Mouse (Mus musculus): ENCODE measurements around the gene 9130213A22Rik.

9130213A22Rik gene

GRCm38 (mm10) chr11:69104487-69104886 lies 17.9 kb downstream of the 9130213A22Rik start:
- POLR2A ChIA-PET = interaction anchor here in 2 of 4 experiments (0.8 to 12.7 kb wide), 5 partner anchors 10 to 38 kb away, joined by 3 to 107 read pairs (median 5); partner anchors contain the start of genes Per1 (in 1 of the 2) and Tmem107 (in 1 of the 2)
- CTCF ChIA-PET = no interaction called here

DNA sequence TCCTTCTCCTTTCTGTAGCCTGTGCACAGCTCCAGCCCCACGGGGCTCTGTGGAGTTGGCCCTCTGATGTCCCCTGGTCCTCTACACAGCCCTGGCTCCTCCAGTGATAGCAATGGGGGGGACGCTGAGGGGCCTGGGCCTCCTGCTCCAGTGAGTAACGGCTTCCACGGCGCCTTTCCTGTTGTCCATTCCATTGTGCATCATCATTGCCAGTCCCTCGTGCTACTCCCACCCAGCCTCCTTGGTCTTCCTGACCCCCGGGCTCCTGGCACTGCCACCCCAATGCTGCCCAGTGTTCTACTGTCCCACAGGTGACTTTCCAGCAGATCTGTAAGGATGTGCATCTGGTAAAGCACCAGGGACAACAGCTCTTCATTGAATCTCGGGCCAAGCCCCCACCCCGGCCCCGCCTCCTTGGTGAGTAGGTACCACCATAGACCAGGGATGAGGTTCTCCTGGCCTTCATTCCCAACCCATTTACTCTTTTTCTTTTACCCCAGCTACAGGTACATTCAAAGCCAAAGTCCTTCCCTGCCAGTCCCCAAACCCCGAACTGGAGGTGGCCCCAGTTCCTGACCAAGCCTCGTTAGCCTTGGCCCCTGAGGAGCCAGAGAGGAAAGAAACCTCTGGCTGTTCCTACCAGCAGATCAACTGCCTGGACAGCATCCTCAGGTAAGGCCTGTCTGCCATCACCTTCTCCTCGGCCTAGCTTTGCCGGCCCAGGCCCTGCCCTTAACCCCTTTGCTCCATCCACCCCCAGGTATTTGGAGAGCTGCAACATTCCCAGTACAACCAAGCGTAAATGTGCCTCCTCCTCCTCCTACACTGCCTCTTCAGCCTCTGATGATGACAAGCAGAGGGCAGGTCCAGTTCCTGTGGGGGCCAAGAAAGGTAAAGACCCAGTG lies 18.6 kb downstream of the 9130213A22Rik start:
- POLR2A ChIA-PET = interaction anchor here in 2 of 4 experiments (0.8 to 12.7 kb wide), 5 partner anchors 9 to 38 kb away, joined by 3 to 107 read pairs (median 5); partner anchors contain the start of genes Per1 (in 1 of the 2) and Tmem107 (in 1 of the 2)
- CTCF ChIA-PET = no interaction called here

GRCm38 (mm10) chr11:69103121-69103520 lies 19.3 kb downstream of the 9130213A22Rik start:
- ChIA-PET POLR2A (interaction anchor here in 2 of 4 experiments (1.4 to 12.7 kb wide), 3 partner anchors 11 to 30 kb away, joined by 4 to 107 read pairs (median 12); partner anchors contain the start of gene Tmem107 (in 1 of the 2)), CTCF (no interaction called here)

DNA sequence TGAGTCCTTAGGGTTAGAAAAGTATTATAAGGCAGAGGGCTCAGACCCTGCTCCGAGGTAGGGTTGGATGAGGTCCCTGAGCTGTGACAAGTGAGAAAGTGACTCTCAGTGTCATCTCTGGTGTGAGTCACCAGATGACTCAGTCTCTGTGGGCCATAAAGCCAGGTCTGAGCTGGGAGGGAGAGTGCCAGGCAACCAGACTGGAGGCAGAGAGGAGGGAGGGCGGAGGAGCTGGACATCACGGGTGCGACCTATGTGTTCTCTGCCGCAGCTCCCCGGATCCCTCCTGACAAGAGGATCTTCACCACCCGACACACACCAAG lies 20.0 kb downstream of the 9130213A22Rik start:
- ChIA-PET CTCF (no interaction called here), POLR2A (interaction anchor here in 3 of 4 experiments (1.1 to 19.7 kb wide), 6 partner anchors 10 to 35 kb away, joined by 3 to 417 read pairs (median 133); partner anchors contain the start of genes Tmem107 (in 3 of the 3), 9130213A22Rik (in 1 of the 3) and Hes7 (in 1 of the 3))

GRCm38 (mm10) chr11:69101604-69102402 lies 20.6 kb downstream of the 9130213A22Rik start:
- POLR2A ChIA-PET = interaction anchor here in 3 of 4 experiments (1.1 to 19.7 kb wide), 10 partner anchors 8 to 316 kb away, joined by 3 to 417 read pairs (median 29); partner anchors contain the start of genes Tmem107 (in 3 of the 3), 9130213A22Rik (in 1 of the 3) and Hes7 (in 1 of the 3)
- CTCF ChIA-PET = interaction anchor here in 2 of 4 experiments (0.6 to 1.5 kb wide), 2 partner anchors 9 to 49 kb away, joined by 3 to 6 read pairs; no protein-coding TSS in a partner anchor

GRCm38 (mm10) chr11:69100639-69101360 lies 21.6 kb downstream of the 9130213A22Rik start:
- ChIA-PET POLR2A (interaction anchor here in 3 of 4 experiments (0.5 to 19.7 kb wide), 23 partner anchors 9 to 604 kb away, joined by 3 to 417 read pairs (median 4); partner anchors contain the start of genes Tmem107 (in 3 of the 3), 9130213A22Rik (in 1 of the 3), Aloxe3 (in 1 of the 3) and Borcs6 (in 1 of the 3)), CTCF (interaction anchor here in 2 of 4 experiments (0.6 to 2.3 kb wide), 4 partner anchors 8 to 446 kb away, joined by 3 to 15 read pairs (median 8); no protein-coding TSS in a partner anchor)

DNA sequence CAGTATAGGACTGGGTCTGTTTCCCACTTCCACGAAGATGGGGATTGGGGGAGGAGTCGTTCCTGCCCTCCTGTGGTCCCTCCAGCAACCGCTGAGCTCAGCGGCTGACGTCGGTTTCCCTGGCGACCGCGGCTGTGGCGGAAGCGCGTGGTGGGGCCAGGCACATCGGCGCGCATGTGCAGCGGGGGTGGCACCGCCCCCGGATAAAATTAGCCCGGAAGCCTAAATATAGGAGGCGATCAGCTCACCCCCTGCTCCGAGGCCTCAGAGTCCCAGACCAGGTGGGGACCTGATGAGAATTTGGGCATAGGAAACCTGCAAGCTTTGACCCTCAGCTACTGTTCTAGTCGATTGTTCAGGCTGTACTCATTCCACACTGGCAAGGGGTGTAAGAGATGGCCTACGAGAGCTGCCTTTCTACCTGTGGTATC lies 22.5 kb downstream of the 9130213A22Rik start:
- ChIA-PET CTCF (interaction anchor here in 2 of 4 experiments (0.6 to 2.3 kb wide), 6 partner anchors 9 to 447 kb away, joined by 3 to 15 read pairs (median 4); no protein-coding TSS in a partner anchor), POLR2A (interaction anchor here (0.6 to 19.7 kb wide), 35 partner anchors 9 to 605 kb away, joined by 3 to 417 read pairs (median 5); partner anchors contain the start of genes Tmem107 (in 3 of the 4), Borcs6 (in 2 of the 4), 9130213A22Rik (in 1 of the 4) and Aloxe3 (in 1 of the 4))

DNA sequence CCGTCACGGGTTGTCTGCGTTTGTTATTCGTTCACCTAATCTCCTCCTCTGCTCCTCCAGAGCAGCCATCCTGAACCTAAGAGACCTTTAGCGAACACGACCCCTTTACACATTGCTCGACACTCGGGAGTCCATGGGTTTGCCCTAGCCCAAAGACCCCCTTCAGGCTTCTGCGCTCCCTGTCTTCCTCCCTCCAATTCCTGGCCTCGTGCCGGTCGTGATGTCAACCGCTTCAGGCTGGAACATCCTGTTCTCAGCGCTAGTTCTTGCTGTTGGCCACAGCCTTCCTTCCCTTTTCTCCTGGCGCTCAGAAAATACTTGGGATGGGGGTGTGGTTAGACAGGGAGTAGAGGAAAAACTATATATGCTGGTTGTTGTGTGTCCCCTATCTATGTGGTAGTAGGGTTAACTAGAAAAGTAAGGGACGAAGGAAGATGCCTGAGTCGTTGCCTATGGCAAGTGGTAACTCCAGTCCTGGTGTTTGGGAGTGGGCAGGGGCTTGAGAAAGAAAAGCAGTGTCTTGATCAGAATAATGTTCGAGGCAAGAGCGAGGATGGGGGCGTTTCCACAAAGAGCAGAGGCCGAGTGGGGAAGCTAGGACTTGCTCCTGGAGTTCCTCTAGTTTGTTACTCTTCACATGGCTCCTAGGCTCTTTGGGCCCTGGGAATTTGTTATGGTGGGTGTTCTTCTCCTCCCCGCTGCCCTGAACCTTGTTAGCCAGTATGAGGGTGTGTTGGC lies 23.0 kb downstream of the 9130213A22Rik start:
- POLR2A ChIA-PET = interaction anchor here (0.5 to 19.7 kb wide), 45 partner anchors 8 to 442 kb away, joined by 3 to 417 read pairs (median 4); partner anchors contain the start of genes Tmem107 (in 3 of the 4), Borcs6 (in 2 of the 4), 9130213A22Rik (in 1 of the 4) and Aloxe3 (in 1 of the 4)
- CTCF ChIA-PET = interaction anchor here in 1 of 4 experiments (0.6 to 2.3 kb wide), 7 partner anchors 7 to 195 kb away, joined by 3 to 15 read pairs (median 3); no protein-coding TSS in a partner anchor

DNA sequence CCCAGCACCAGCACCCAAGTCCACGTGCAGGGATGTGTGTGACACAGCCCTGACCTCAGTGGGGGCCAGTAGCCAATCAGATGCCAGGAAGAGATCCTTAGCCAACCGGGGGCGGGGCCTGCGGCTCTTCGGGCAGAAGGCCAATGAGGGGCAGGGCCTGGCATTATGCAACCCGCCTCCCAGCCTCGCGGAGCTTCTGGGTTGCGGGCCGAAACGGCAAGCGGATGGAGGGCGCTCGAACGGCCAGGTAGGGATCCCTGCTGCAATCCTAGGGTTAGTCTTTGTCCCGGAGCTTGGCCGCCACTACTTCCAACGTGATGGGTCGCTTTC lies 23.7 kb downstream of the 9130213A22Rik start:
- ChIA-PET POLR2A (interaction anchor here (0.5 to 19.7 kb wide), 29 partner anchors 10 to 1774 kb away, joined by 3 to 417 read pairs (median 5); partner anchors contain the start of genes Tmem107 (in 3 of the 4), Borcs6 (in 2 of the 4), 9130213A22Rik (in 1 of the 4) and Aloxe3 (in 1 of the 4)), CTCF (interaction anchor here in 1 of 4 experiments (0.6 to 2.3 kb wide), 5 partner anchors 8 to 32 kb away, joined by 3 to 15 read pairs (median 3); no protein-coding TSS in a partner anchor)

DNA sequence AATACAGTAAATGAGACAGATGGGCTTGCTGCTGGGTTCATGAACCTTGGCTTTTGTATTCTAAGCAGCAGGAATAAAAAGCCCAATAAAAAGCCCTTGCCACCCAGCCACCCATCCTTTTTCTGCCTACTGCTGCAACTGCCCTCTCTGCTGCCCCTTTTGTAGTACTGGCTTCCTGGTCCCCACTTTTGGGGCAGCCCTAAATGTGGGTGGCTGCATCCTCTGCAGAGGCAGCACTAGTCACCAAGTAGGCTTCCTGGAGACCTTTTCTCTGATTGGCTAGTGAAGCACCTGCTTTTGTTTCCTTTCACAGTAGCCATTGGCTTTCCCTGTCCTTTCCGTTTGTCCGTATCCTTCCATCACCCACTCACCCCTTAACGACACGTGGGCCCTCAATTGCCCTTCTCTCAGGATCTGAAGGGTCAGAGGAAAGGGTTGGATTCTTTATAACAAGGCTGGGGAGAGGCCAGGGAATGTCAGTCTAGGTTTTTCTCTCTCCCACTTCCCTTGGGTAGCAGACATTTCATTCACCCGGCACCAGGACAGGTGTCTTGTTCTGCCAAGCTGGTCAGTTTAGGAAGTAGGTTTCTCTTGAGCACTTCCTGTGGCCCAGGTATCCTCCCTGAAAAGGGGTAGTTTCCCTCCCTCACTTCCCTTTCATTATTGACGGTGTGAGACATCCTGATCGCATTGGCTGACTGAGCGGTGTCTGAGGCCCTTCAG lies 24.2 kb downstream of the 9130213A22Rik start:
- CTCF ChIA-PET = interaction anchor here in 1 of 4 experiments (0.6 to 2.3 kb wide), 5 partner anchors 8 to 31 kb away, joined by 3 to 15 read pairs (median 3); no protein-coding TSS in a partner anchor
- POLR2A ChIA-PET = interaction anchor here (0.6 to 19.7 kb wide), 44 partner anchors 10 to 1775 kb away, joined by 3 to 547 read pairs (median 4); partner anchors contain the start of genes Tmem107 (in 3 of the 4), Borcs6 (in 2 of the 4), Hes7 (in 2 of the 4) and 9130213A22Rik (in 1 of the 4)

GRCm38 (mm10) chr11:69096987-69097900 lies 25.1 kb downstream of the 9130213A22Rik start:
- ChIA-PET POLR2A (interaction anchor here in 3 of 4 experiments (0.6 to 19.7 kb wide), 34 partner anchors 10 to 781 kb away, joined by 3 to 547 read pairs (median 4); partner anchors contain the start of genes Tmem107 (in 3 of the 3), Borcs6 (in 2 of the 3), Hes7 (in 2 of the 3) and 9130213A22Rik (in 1 of the 3)), CTCF (interaction anchor here in 1 of 4 experiments (0.6 to 0.8 kb wide), 3 partner anchors 17 to 84 kb away, joined by 3 read pairs; no protein-coding TSS in a partner anchor)

- ChIA-PET CTCF (interaction anchor here in 2 of 4 experiments (0.6 to 0.8 kb wide), 2 partner anchors 16 to 85 kb away, joined by 3 read pairs; no protein-coding TSS in a partner anchor), POLR2A (interaction anchor here in 3 of 4 experiments (0.7 to 19.7 kb wide), 24 partner anchors 9 to 781 kb away, joined by 3 to 547 read pairs (median 10); partner anchors contain the start of genes Tmem107 (in 3 of the 3), Borcs6 (in 2 of the 3), Hes7 (in 2 of the 3) and 9130213A22Rik (in 1 of the 3))
Observed at GRCm38 (mm10) chr11:69096360-69096986, 25.9 kb downstream of the 9130213A22Rik start.

DNA sequence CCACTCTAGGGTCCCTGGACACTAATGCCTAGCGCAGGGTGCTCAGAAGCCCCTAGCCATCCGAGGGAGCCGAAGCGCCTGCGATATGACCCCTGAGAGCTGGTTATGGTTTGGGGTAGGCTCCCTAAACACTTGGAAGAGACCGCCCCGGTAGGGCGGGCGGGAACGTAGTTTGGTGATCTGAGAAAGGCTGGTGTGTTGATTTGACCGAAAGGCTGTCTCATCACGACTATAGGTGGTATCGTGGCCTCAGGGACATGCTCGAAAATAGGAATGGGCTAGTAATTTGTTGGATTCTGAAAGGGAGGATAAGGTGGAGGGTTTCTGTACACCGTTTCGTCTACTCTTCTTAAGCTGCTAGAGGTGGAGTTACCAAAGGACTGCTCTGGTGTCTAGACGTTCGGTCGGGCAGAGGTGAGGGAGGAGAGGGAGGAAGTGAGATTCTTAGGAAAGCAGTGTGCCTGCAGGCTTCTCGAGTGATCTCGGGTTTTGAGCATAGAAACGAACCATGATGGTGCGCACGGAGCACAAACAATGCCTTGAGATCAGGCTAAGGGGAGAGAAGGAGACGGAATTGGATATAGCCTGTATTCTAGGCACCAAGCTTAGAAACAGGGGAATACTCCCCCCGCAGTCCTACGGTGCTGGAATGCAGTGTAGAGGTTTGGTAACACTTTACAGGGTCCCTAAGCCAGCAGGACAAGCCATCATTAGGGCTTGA lies 26.7 kb downstream of the 9130213A22Rik start:
- ChIA-PET POLR2A (interaction anchor here (0.6 to 19.7 kb wide), 49 partner anchors 8 to 906 kb away, joined by 3 to 547 read pairs (median 7); partner anchors contain the start of genes Tmem107 (in 3 of the 4), 9130213A22Rik (in 2 of the 4), Trp53 (in 2 of the 4) and Wrap53 (in 2 of the 4)), CTCF (interaction anchor here (0.6 to 2.0 kb wide), 11 partner anchors 11 to 1076 kb away, joined by 3 to 13 read pairs (median 4); partner anchors contain the start of genes Fxr2 (in 1 of the 4) and Hes7 (in 1 of the 4))

All from embryonic stem cell, embryonic (primary cell).